Comparison of ENCODE assay signal across 23 mouse cellular contexts in the genomic region with DNA sequence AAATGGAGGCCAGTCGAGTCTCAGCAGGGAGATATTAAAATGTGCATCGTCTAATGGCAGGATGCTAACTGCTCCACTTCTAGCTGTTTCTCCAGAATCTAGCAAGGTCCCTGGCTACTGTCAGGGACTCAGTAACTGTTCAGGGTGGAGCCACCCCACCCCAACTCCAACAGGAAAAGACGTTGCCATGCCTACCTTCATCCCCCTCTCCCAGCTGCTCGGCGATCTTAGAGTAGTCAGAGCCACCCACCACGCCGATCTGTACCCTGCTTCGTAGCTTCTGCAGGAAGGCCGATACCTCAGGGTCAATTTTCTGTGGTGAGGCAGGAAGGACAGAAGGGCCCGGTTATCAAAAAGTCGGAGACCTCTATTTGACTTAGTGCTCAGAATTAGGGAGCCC. TPM values are rescaled to one million over a fixed set of nuclear protein-coding genes. Genes with fewer than 3 reads are reported as not detected.
"Had no signal": no experiment of that assay in that cellular context is flagged by ENCODE, and none has a peak within 500 bp of the region (broad histone marks: within the 10 kb centered on the region; RNA-seq: fewer than 3 reads in every experiment).

No protein-coding gene starts in this region.

- H3K27ac ChIP-seq: liver, embryonic 15.5 days; neural tube, embryonic 12.5 days; stomach, embryonic 15.5 days had no signal

- H3K4me1 ChIP-seq: neural tube, embryonic 12.5 days had no signal

- H3K4me3 ChIP-seq: liver, embryonic 15.5 days; neural tube, embryonic 12.5 days; stomach, embryonic 15.5 days had no signal

- H3K4me2 ChIP-seq: liver, embryonic 11.5 days; liver, embryonic 15.5 days; neural tube, embryonic 12.5 days; stomach, embryonic 15.5 days had no signal

- H3K9me3 ChIP-seq: liver, embryonic 15.5 days; neural tube, embryonic 12.5 days; stomach, embryonic 15.5 days had no signal

- H3K9ac ChIP-seq: liver, embryonic 15.5 days; neural tube, embryonic 12.5 days; stomach, embryonic 15.5 days had no signal

- DNase-seq: kidney, adult 18-20 months; kidney, postnatal 10 days; kidney, postnatal 4 days; lung, adult 2 months; lung, postnatal 36 days; midbrain, embryonic 14.5 days; thymus, adult 2 months; thymus, postnatal 36 days had no signal

- H3K27me3 ChIP-seq: liver, embryonic 15.5 days; neural tube, embryonic 12.5 days; stomach, embryonic 15.5 days had no signal

- ATAC-seq: lung, postnatal 0 days had no signal

RNA-seq across cellular contexts. Expression of a gene that starts 21.0 kb away (rescaled TPM):
- total RNA-seq: megakaryocyte progenitor cell, adult 5-6 weeks; monocyte, adult 5-6 weeks; neutrophil, adult 5-6 weeks had no signal

RNA-seq across cellular contexts. Expression of a gene that starts 22.7 kb away (rescaled TPM):
- total RNA-seq: layer of hippocampus, adult 8-10 months; layer of hippocampus, postnatal 14 days; left cerebral cortex, adult 8-10 months; left cerebral cortex, postnatal 25 days; megakaryocyte progenitor cell, adult 5-6 weeks; monocyte, adult 5-6 weeks; neutrophil, adult 5-6 weeks had no signal
- polyA plus RNA-seq: kidney, embryonic 14.5 days; limb, embryonic 14.5 days; liver, embryonic 11.5 days; liver, embryonic 15.5 days; lung, adult 2 months; lung, postnatal 0 days; midbrain, embryonic 14.5 days; neural tube, embryonic 12.5 days; spleen, adult 2 months; stomach, embryonic 15.5 days; thymus, adult 2 months had no signal
